Mouse (Mus musculus) liver, postnatal 0 days (tissue): Measurements from ENCODE around the gene Mrpl55.
A peak's percentile ranks its signal among the peaks of the same experiment; 100 is the strongest.

Source experiments
- CTCF ChIP-seq: sonication (generic); IDR thresholded peaks from 2 replicates; pipeline ENCODE4 v1.5.1; 2016; ENCODE audit warnings: antibody characterized with exemption, low read depth
- EP300 ChIP-seq: IDR thresholded peaks from 2 replicates; pipeline ENCODE4 v1.6.1; 2016; ENCODE audit warnings: antibody characterized with exemption, low read depth, mild to moderate bottlenecking

GRCm38 (mm10) chr11:59209003-59209441 is 6.7 kb downstream of the Mrpl55 start:
- TF ChIP-seq CTCF (peak; percentile 92), EP300 (no peak)
